Mouse (Mus musculus) adipocyte (in vitro differentiated cells): ENCODE results near the gene Apold1.

Experiments
- DNase-seq: peaks from one replicate; pipeline ENCODE4 v3.0.0-alpha.2; 2016; ENCODE audit warnings: low spot score

Apold1 gene

GRCm38 (mm10) chr6:134981231-134982062 is at the start of gene Apold1:
Gene Apold1 (plus strand): TSS chr6:134981718.
- no peak for DNase-seq

- no peak for DNase-seq
Observed at GRCm38 (mm10) chr6:134932486-134933206, 48.9 kb upstream of the Apold1 start.

- no peak for DNase-seq
Observed at GRCm38 (mm10) chr6:134933207-134933558, 48.3 kb upstream of the Apold1 start.

GRCm38 (mm10) chr6:134934305-134934704 is 47.2 kb upstream of the Apold1 start:
- no peak for DNase-seq

- DNase-seq = no peak
Observed at GRCm38 (mm10) chr6:134939781-134940180, 41.7 kb upstream of the Apold1 start.

- no peak for DNase-seq
Observed at GRCm38 (mm10) chr6:134943759-134944407, 37.6 kb upstream of the Apold1 start.

GRCm38 (mm10) chr6:134946054-134946453 is 35.5 kb upstream of the Apold1 start:
- no peak for DNase-seq

GRCm38 (mm10) chr6:134946858-134947257 is 34.7 kb upstream of the Apold1 start:
- no peak for DNase-seq

- peak; percentile 92 for DNase-seq
Observed at GRCm38 (mm10) chr6:134947311-134948087, 34.0 kb upstream of the Apold1 start.

- DNase-seq = no peak
Observed at GRCm38 (mm10) chr6:134948522-134949061, 32.9 kb upstream of the Apold1 start.

GRCm38 (mm10) chr6:134949241-134949640 is 32.3 kb upstream of the Apold1 start:
- no peak for DNase-seq

- DNase-seq = no peak
Observed at GRCm38 (mm10) chr6:134951364-134951763, 30.2 kb upstream of the Apold1 start.

- DNase-seq = no peak
Observed at GRCm38 (mm10) chr6:134953976-134954375, 27.5 kb upstream of the Apold1 start.

GRCm38 (mm10) chr6:134956388-134956787 is 25.1 kb upstream of the Apold1 start:
- no peak for DNase-seq

- DNase-seq = no peak
Observed at GRCm38 (mm10) chr6:134961286-134961685, 20.2 kb upstream of the Apold1 start.

GRCm38 (mm10) chr6:134961858-134962517 is 19.5 kb upstream of the Apold1 start:
- DNase-seq = no peak

- no peak for DNase-seq
Observed at GRCm38 (mm10) chr6:134962518-134962893, 19.0 kb upstream of the Apold1 start.

- no peak for DNase-seq
Observed at GRCm38 (mm10) chr6:134963910-134964309, 17.6 kb upstream of the Apold1 start.

- DNase-seq = no peak
Observed at GRCm38 (mm10) chr6:134966681-134967080, 14.8 kb upstream of the Apold1 start.

- no peak for DNase-seq
Observed at GRCm38 (mm10) chr6:134968326-134968725, 13.2 kb upstream of the Apold1 start.

- no peak for DNase-seq
Observed at GRCm38 (mm10) chr6:134969498-134969897, 12.0 kb upstream of the Apold1 start.
